Mouse (Mus musculus): Measurements from ENCODE around the gene Ilf3.

- TF ChIP-seq CTCF (IDR thresholded peaks at IDR 0.05; ENCODE audit: extremely low read depth, insufficient read depth, insufficient read length, insufficient replicate concordance) = no peak
- TF ChIP-seq POLR2A (IDR thresholded peaks at IDR 0.05; ENCODE audit: low read depth, low read length) = no peak
These were observed 63.1 kb downstream of the Ilf3 start for GRCm38 (mm10) chr9:21430724-21431123.
